Mouse (Mus musculus): ENCODE measurements around the gene L3hypdh.

L3hypdh gene

DNA sequence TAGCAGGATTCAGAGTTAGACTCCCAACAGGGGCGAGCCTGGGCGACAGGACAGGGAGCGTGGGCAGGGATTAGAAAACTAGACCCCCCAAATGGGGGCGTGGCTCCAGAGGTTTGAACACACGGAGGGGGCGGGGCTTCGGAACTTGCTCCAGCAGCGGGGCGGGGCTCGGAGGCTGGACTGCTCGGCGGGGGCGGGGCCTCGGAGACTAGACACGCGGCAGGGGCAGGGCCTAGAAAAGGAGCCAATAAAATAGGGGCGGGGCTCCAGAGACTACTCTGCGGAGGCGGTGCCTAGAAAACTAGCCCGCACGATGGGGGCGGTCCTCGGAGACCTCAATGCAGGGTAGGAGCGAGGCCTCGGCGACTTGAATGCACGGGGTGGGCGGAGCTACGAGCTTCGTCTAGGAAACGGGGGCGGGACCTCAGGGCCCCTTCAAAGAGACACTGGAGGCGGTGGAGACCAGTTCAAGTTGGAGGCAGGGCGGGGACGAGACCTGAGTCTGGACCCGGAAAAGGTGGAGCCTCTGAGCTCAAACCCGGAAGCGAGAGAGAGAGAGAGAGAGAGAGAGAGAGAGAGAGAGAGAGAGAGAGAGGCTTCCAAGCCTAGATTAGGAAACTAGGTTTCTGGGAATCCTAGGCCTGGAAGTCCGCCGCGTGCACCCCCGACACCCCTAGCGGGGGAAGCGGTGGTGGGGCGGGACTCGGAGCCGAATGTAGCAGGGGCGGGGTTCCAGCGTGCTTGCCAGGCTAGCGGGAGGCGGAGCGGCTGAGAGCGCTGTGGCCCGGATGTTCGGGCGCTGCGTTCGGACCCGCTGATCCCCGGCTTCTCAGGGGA, at the start of gene L3hypdh, which contains the start of gene Jkamp:
Gene L3hypdh (minus strand): TSS at position 111 of the 837 bp plus-strand sequence.
Gene Jkamp (plus strand): TSS at position 261 of the 837 bp plus-strand sequence.
- DNase-seq: peak; percentile 99

DNA sequence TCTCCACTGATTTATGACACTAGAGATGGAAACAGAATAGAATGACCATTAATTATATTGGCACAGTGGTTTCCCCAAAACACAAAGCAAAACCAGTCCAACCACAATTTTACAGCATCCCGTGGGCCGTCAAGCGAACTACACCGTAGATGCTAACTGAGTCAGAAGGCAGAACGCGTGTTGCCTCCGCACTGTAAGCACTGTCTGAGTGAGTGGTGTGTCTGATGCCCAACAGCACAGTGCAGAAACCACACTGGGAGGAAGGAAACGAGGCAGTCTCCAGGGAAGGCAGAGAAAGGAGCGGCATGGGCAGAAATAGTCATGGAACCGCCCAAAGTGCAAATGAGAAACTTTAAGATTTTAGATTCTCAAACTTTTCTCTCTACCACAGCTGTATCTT, 44.0 kb upstream of the L3hypdh start:
- no peak for DNase-seq

GRCm38 (mm10) chr12:72115686-72116345, 30.6 kb upstream of the L3hypdh start:
- DNase-seq: no peak

- no peak for DNase-seq
These were observed 29.9 kb upstream of the L3hypdh start for GRCm38 (mm10) chr12:72115126-72115525.

DNA sequence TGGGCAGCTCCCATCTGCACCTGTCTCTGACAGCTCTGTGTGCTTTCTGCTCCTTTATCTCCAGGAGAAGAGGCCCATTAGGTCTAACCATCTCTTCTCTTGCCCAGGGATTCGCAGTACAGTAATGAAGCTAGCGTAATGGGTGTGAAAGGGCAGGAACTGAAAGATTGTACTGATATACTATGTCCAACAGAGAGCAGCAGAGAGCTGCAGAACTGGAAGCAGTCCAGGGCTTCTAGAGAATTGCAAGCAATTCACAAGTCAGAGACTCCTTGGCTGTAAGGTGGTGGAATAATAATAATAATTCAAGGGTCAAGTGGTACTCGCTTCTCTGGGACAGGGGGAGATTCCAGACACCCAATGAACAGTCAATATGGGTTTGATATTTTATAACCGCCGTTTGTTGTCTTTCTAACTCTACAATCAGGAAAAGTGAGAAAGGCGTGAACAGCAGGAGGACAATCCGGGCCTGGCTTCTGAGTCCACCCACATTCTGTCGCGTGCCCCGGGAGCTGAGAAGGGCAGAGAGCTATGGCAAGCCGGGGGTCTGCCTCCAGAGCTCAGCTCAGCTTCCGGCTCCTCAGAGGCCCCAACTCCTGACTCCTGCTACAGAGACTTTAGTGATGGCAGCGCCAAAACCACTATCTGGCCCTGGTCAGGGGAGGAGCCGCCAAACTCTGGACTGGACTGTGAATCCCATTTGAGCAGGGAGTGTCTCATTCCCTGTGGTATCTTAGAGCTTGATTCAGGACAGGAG, 19.5 kb upstream of the L3hypdh start:
- DNase-seq: peak in 1 of 2 experiments; percentile 23

- no peak for DNase-seq
These were observed 18.8 kb upstream of the L3hypdh start for GRCm38 (mm10) chr12:72104027-72104426.

DNA sequence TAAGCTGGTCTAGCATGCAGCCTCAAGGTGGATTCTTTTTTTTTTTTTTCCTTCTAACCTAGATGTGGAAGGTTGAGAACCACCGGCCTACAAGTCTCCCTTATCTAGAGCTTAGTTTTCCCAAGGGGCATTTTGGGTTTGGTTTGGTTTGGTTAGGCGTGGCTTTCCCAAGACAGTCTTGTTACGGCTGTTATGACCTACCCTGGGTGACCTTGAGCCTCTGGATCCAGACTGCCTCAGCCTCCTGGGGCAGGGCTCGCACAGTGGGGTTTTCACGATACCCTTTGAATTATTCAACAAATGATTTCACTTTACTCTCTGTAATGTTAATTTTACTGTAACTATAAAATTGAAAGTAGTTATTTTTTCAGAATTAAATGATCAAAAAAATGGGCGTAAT, 17.5 kb upstream of the L3hypdh start:
- no peak for DNase-seq

- DNase-seq: no peak
These were observed 11.7 kb upstream of the L3hypdh start for GRCm38 (mm10) chr12:72096966-72097365.

GRCm38 (mm10) chr12:72089802-72090201, 4.6 kb upstream of the L3hypdh start:
- no peak for DNase-seq

DNA sequence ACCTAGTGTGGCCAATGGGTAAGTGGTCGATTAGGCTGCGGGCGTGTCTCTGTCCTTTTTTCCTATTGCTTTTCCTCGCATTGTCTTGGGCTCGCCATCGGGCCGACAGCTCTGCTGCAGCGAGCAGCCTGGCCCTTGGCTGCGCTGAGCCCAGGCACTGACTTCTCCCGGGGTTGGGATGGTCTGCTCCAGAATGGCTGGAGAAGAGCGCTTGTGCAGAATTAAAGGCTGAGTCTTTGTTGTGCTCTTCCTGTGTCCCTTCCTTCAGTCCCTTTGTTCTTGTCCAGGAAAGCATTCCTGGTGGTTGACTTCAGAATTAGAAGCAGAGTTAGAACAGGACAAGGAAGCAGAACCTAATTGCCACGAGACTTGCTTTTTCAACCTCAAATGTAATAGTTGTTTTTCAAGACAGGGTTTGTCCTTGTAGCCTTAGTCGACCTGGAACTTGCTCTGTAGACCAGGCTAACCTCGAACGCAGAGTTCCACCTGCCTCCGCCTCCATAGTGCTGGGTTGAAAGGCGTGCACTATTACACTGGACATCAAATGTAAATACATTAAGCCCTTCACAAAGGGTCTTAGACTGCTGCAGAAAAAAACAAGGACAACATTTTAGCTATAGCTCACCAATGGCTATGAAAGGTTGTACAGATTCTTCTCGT, 1.1 kb upstream of the L3hypdh start:
- no peak for DNase-seq

GRCm38 (mm10) chr12:72085024-72085328, 263 bp downstream of the L3hypdh start:
- DNase-seq: no peak

GRCm38 (mm10) chr12:72084261-72085023, 797 bp downstream of the L3hypdh start:
- no peak for DNase-seq

GRCm38 (mm10) chr12:72083265-72083664, 2.0 kb downstream of the L3hypdh start:
- DNase-seq: no peak

GRCm38 (mm10) chr12:72082370-72082769, 2.9 kb downstream of the L3hypdh start:
- DNase-seq: no peak

- DNase-seq: no peak
These were observed 3.3 kb downstream of the L3hypdh start for GRCm38 (mm10) chr12:72081961-72082360.

DNA sequence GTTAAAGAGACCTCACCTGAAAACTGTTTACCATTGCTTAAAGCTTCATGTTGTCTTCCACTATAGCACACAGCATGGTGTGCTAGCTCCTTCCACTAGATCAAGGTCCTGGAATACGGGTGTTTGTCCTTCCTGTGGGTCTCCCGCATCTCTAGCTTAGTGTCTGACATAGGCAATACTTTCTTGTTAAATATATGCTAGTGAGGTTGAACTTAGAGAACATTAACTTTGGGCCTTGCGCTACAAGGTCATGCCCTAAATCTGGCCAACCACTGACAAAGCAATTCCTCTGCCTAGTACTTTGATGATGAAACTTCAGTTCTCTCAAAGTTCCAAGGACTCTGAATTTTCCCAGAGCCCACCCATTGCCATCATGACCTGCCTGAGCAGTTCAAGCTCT, 7.0 kb downstream of the L3hypdh start:
- DNase-seq: no peak

DNA sequence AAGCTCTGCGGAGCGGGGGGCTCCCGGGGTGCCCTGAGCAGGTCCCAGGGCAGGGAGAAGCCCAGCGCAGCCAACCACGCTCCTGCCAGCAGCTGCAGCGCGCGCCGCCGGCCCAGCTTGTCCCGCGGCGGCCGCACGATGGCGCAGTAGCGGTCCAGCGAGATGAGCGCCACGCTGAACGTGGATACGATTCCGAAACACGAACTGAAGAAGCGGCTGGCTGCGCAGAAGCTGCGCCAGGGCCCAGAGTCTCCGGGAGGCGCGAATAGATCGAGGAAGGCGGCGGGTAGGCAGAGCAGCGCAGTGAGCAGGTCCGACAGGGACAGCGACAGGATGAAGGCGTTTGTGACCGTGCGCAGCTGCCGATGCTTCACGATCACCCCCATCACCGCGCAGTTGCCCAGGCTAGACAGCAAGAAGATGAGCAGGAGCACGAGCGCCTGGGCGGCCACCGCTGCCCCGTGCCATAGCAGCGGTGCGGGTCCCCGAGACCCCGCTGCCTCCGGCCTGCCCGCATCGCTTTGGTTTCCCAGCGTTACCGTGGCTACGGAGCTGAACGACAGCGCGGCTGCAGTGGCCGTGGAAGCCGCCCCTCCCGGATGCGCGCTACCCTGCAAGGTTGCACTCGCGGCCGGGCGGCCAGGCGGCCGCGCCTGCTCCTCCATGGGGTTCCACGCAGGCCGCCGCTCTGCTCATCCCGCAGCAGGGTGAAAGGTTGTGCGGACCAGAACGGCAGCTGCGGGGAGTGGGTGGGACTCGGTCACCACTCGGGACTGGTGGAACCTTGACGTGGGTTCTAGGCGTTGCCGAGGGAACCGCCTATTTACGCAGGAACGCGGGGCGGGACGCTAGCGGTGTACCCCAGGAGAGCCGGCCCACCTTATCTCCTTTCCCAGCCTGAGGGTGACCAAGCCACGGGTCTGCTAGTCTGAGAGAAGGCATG, 14.6 kb downstream of the L3hypdh start, which contains the start of gene Gpr135:
Gene Gpr135 (minus strand): TSS at position 799 of the 943 bp plus-strand sequence.
- DNase-seq: peak; percentile 66 to 86

- DNase-seq: no peak
These were observed 15.5 kb downstream of the L3hypdh start for GRCm38 (mm10) chr12:72069626-72070326.

- DNase-seq: no peak
These were observed 27.5 kb downstream of the L3hypdh start for GRCm38 (mm10) chr12:72057780-72058179.

- DNase-seq: no peak
These were observed 31.4 kb downstream of the L3hypdh start for GRCm38 (mm10) chr12:72053851-72054250.

Measured in spleen, adult 18-20 months (tissue).